Mouse (Mus musculus): Measurements from ENCODE around the gene Usp45.

Usp45 gene

GRCm38 (mm10) chr4:21793631-21794030 is 26.7 kb downstream of the Usp45 start:
- DNase-seq: no peak

- DNase-seq: no peak
Observed at GRCm38 (mm10) chr4:21801013-21801412, 34.1 kb downstream of the Usp45 start.

GRCm38 (mm10) chr4:21801620-21802019 is 34.7 kb downstream of the Usp45 start:
- no peak for DNase-seq

GRCm38 (mm10) chr4:21807204-21807603 is 40.2 kb downstream of the Usp45 start:
- no peak for DNase-seq

GRCm38 (mm10) chr4:21810608-21811007 is 43.7 kb downstream of the Usp45 start:
- DNase-seq: no peak

GRCm38 (mm10) chr4:21812635-21813034 is 45.7 kb downstream of the Usp45 start:
- no peak for DNase-seq

- peak in 1 of 2 experiments; percentile 26 for DNase-seq
Observed at GRCm38 (mm10) chr4:21814029-21814428, 47.1 kb downstream of the Usp45 start.

GRCm38 (mm10) chr4:21826616-21827015 is 59.7 kb downstream of the Usp45 start:
- DNase-seq: no peak

GRCm38 (mm10) chr4:21832844-21833243 is 65.9 kb downstream of the Usp45 start:
- DNase-seq: no peak

GRCm38 (mm10) chr4:21847481-21848286 is 80.7 kb downstream of the Usp45 start, which contains the start of gene Pnisr:
Pnisr (plus strand) TSS chr4:21847583.
- DNase-seq: peak; percentile 81 to 91

GRCm38 (mm10) chr4:21848287-21848630 is 81.3 kb downstream of the Usp45 start:
- peak; percentile 80 to 87 for DNase-seq

- no peak for DNase-seq
Observed at GRCm38 (mm10) chr4:21857481-21857880, 90.5 kb downstream of the Usp45 start.

GRCm38 (mm10) chr4:21865226-21865625 is 98.3 kb downstream of the Usp45 start:
- no peak for DNase-seq

GRCm38 (mm10) chr4:21878776-21879175 is 111.8 kb downstream of the Usp45 start:
- DNase-seq: no peak

GRCm38 (mm10) chr4:21879565-21880220 is 112.7 kb downstream of the Usp45 start, which contains the start of gene Coq3:
Coq3 (plus strand) TSS chr4:21879673.
- peak; percentile 77 to 85 for DNase-seq

- no peak for DNase-seq
Observed at GRCm38 (mm10) chr4:21882806-21883205, 115.8 kb downstream of the Usp45 start.

- DNase-seq: no peak
Observed at GRCm38 (mm10) chr4:21885831-21886230, 118.9 kb downstream of the Usp45 start.

Measured in spleen, adult 18-20 months (tissue).